Mouse (Mus musculus) megakaryocyte-erythroid progenitor cell, adult 5-6 weeks (primary cell): Measurements from ENCODE around the gene Relch. TPM values are rescaled to one million over a fixed set of nuclear protein-coding genes. Genes with fewer than 3 reads are reported as not detected.
"Not testable (repeated sequence)": the region's sequence is repeated elsewhere in the genome, so short reads cannot be mapped to it uniquely, and the experiment has no call there.

Experiments
- ATAC-seq: replicated peaks from 2 replicates; pipeline ENCODE4 v1.8.0; 2016; ENCODE audit warnings: mild to moderate bottlenecking, inconsistent platforms; ENCODE audit not compliant: severe bottlenecking, poor library complexity, low FRiP score, low TSS enrichment
- total RNA-seq, 2 experiments: library from RNA; stranded (forward) in 1 of 2; stranded (reverse) in 1 of 2; fragments of 200-1000, 215-1000 nt in 1 of 2; fragments of >200 nt in 1 of 2; fragmentation: Nextera tagmentation in 1 of 2; gene quantifications; 2 replicates each; pipeline ENCODE4 v1.2.3; 2014 to 2017

Gene Relch
- total RNA-seq, 2 experiments from 2014 or later, result 32.1 to 43.3 TPM

DNA sequence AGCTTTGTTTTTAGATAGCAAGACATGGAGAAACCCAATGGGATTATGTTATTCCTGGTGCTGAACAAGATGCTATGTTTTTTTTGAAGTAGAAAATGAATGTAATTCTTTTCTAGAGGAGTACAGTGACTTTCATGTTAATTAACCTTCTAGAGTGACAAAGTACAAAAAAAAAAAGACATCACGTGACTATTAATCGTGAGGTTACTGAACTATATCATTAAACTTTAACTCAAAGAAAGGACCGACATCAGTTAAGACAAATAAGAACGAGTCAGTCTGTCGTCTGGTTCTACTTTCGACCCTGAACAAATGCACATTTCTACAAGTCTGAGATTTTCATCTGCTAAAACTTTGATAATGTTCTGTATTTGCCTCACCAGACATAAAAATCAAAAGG lies 74.7 kb downstream of the Relch start:
- ATAC-seq, result no peak

DNA sequence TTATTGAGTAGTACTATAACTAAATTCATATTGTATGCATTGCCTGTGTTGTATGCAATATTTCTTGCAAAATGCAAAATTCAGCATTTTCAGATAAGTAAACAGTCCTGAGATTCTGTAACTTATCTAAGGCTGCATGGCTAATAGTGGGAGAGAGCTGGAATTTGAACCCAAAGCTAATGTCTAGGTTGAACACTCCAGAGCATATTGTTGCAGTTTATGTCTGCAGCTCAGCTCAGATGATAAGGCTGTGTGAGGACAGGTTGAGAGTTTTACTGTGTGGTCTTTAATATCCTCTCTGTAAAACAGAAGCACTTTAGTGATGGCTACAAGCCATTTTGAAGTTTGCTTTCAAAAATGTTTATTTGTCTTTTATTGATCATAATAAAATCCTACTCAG lies 75.8 kb downstream of the Relch start:
- no peak for ATAC-seq

GRCm38 (mm10) chr1:105742481-105742880 lies 78.8 kb downstream of the Relch start:
- ATAC-seq, result no peak

DNA sequence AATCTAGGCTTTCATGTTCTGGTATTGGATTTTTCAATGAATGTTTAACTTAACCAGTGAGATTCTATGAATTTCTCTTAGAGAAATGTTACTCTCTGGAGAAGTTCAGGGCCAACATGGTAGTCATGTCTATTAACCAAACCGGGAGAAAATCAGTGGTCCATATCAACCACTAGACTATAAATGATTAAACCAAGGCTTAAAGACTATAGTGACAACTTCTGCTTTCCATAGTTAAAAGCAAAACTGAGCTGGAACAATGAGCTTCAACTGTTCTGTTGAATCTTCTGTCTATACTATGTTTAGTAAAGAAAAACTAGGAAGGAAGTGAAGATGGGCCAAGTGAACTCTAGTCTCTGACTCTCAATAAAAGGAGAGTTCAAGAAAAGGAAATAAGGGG lies 82.8 kb downstream of the Relch start:
- no peak for ATAC-seq

- no peak for ATAC-seq
These were observed 83.4 kb downstream of the Relch start for GRCm38 (mm10) chr1:105746858-105747596.

GRCm38 (mm10) chr1:105748091-105748799 lies 84.6 kb downstream of the Relch start:
- no peak for ATAC-seq

DNA sequence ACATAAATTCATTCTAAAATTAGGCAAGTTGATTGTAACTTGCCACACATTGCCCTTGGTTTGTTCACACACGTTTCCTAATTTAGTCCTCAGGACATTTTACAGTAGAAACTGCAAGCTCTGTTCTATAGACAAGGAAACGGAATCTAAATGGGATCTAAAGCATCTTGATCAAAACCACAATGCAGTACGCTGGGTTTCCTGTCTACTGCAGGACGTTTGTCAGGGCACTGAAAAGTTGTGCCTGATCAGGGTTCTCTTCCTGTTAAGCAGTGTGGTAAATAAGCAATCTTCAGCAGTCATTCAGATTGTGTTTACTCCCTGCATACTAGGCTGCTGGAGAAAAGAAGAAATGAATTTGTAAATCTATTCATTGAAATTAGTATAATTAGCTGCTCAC lies 88.5 kb downstream of the Relch start:
- no peak for ATAC-seq

- no peak for ATAC-seq
These were observed 89.3 kb downstream of the Relch start for GRCm38 (mm10) chr1:105752944-105753343.

GRCm38 (mm10) chr1:105758798-105759197 lies 95.1 kb downstream of the Relch start:
- no peak for ATAC-seq

DNA sequence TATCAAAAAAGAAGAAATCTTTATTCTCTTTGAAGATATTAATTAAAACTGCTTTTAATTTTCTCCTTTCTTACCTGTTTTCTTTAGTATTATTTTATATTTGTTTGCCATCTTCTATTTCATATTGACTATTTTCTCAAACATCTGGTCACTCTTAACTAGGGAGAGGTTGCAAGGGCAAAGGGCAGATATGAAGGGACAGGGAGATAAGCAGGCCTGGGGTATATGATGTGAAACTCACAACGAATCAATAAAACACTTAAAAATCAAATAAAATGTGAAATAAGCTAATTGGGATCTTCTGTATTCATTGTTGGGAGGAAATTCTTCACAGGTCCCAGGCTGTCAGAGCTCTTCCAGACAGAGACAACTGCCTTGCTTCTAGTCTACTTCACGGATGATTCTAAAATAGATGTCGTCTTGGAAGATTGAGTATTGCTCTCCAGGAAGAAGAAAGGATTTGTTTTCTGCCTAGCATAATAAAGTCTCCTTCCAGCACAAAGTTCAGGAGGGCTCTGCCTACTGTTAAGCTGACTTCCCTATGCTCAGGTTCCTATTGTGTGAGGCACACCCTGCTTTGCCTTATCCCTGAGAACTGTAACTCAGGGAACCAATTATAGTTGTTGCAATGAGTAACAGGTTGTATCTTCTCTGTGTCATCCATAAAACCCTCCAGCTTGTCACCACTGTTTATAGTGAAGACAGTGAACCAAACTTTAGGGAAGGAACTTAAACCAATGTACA lies 95.9 kb downstream of the Relch start:
- no peak for ATAC-seq

- no peak for ATAC-seq
These were observed 101.9 kb downstream of the Relch start for GRCm38 (mm10) chr1:105765586-105765985.

DNA sequence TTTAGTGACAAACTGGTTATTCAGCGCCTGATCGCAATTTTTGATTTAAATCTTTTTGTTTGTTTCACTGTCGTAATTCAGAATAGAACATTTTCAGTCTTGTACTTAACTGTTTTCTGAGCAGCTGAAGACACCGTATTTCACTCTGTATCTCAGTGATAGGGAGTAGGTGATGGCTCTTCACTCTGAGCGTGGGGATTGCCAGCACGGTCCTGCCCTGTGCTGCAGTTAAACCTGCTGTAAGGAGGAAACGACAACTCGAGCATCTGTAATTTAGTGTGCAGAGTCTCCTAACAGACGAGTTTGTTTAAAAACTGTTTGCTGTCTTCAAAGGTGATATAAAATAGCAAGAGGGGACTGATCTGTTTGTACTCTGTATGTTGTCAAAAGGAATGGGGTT lies 102.4 kb downstream of the Relch start:
- ATAC-seq, result not testable (repeated sequence)

DNA sequence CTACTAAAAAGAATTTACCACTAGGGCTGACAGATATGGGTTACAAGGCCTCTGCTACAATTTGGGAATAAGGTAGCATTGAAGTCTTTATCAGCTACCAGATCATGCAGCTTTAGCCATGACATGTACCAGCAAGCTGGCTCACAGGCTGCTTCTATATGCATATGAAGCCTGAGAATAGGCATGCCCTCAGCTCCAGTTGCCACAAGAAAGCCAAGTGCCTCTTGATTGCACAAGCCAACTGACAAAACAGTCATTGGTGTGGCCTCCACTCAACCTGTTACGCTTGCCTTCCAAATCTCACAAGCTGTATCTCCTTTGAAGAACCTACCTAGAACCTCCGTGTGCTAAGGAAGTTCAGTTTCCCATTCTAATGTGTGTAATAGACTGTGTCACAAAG lies 104.7 kb downstream of the Relch start:
- ATAC-seq, result no peak

GRCm38 (mm10) chr1:105770685-105771084 lies 107.0 kb downstream of the Relch start:
- ATAC-seq, result no peak

GRCm38 (mm10) chr1:105776426-105776825 lies 112.8 kb downstream of the Relch start:
- no peak for ATAC-seq

- ATAC-seq, result no peak
These were observed 116.4 kb downstream of the Relch start for GRCm38 (mm10) chr1:105780079-105780456.

GRCm38 (mm10) chr1:105780457-105781364 lies 117.0 kb downstream of the Relch start, which contains the start of gene Tnfrsf11a:
TSS of gene Tnfrsf11a (plus strand) at chr1:105780718.
- peak; percentile 61 for ATAC-seq

- ATAC-seq, result no peak
These were observed 117.9 kb downstream of the Relch start for GRCm38 (mm10) chr1:105781391-105782146.
